Mouse (Mus musculus): Measurements from ENCODE around the gene Fbxo11.
"Not testable (repeated sequence)": the region's sequence is repeated elsewhere in the genome, so short reads cannot be mapped to it uniquely, and the experiment has no call there.

The Fbxo11 gene

GRCm38 (mm10) chr17:88014456-88014855 lies 50.6 kb downstream of the Fbxo11 start:
- DNase-seq (ENCODE audit: low spot score in 2 of 2): no peak

GRCm38 (mm10) chr17:88006956-88007355 lies 58.1 kb downstream of the Fbxo11 start:
- DNase-seq (ENCODE audit: low spot score in 2 of 2): no peak

GRCm38 (mm10) chr17:88004892-88005291 lies 60.2 kb downstream of the Fbxo11 start:
- DNase-seq (ENCODE audit: low spot score in 2 of 2): no peak

GRCm38 (mm10) chr17:87997808-87998207 lies 67.3 kb downstream of the Fbxo11 start:
- DNase-seq (ENCODE audit: low spot score in 2 of 2): no peak

- DNase-seq (ENCODE audit: low spot score in 2 of 2): no peak
Measured at GRCm38 (mm10) chr17:87993338-87993737, 71.8 kb downstream of the Fbxo11 start.

- DNase-seq (ENCODE audit: low spot score in 2 of 2): no peak
Measured at GRCm38 (mm10) chr17:87992154-87992553, 72.9 kb downstream of the Fbxo11 start.

GRCm38 (mm10) chr17:87987507-87987906 lies 77.6 kb downstream of the Fbxo11 start:
- DNase-seq (ENCODE audit: low spot score in 2 of 2): no peak

GRCm38 (mm10) chr17:87985916-87986315 lies 79.2 kb downstream of the Fbxo11 start:
- no peak for DNase-seq (ENCODE audit: low spot score in 2 of 2)

GRCm38 (mm10) chr17:87984440-87985214 lies 80.5 kb downstream of the Fbxo11 start:
- no peak for DNase-seq (ENCODE audit: low spot score in 2 of 2)

GRCm38 (mm10) chr17:87983313-87983712 lies 81.8 kb downstream of the Fbxo11 start:
- no peak for DNase-seq (ENCODE audit: low spot score in 2 of 2)

- no peak for DNase-seq (ENCODE audit: low spot score in 2 of 2)
Measured at GRCm38 (mm10) chr17:87982112-87982511, 83.0 kb downstream of the Fbxo11 start.

- not testable (repeated sequence) for DNase-seq (ENCODE audit: low spot score in 2 of 2)
Measured at GRCm38 (mm10) chr17:87979696-87980095, 85.4 kb downstream of the Fbxo11 start.

GRCm38 (mm10) chr17:87976927-87977326 lies 88.2 kb downstream of the Fbxo11 start:
- not testable (repeated sequence) for DNase-seq (ENCODE audit: low spot score in 2 of 2)

- DNase-seq (ENCODE audit: low spot score in 2 of 2): no peak
Measured at GRCm38 (mm10) chr17:87976154-87976806, 88.8 kb downstream of the Fbxo11 start.

- peak in 1 of 2 experiments; percentile 22 for DNase-seq (ENCODE audit: low spot score in 2 of 2)
Measured at GRCm38 (mm10) chr17:87975229-87975853, 89.8 kb downstream of the Fbxo11 start.

- DNase-seq (ENCODE audit: low spot score in 2 of 2): peak; percentile 68 to 77
Measured at GRCm38 (mm10) chr17:87974629-87975228, 90.4 kb downstream of the Fbxo11 start, which contains the start of gene Msh6. Gene Msh6 (plus strand): TSS chr17:87975062.

- DNase-seq (ENCODE audit: low spot score in 2 of 2): no peak
Measured at GRCm38 (mm10) chr17:87973261-87974167, 91.6 kb downstream of the Fbxo11 start.

- no peak for DNase-seq (ENCODE audit: low spot score in 2 of 2)
Measured at GRCm38 (mm10) chr17:87972856-87973255, 92.2 kb downstream of the Fbxo11 start.

- DNase-seq (ENCODE audit: low spot score in 2 of 2): not testable (repeated sequence)
Measured at GRCm38 (mm10) chr17:87971696-87972591, 93.1 kb downstream of the Fbxo11 start.

- not testable (repeated sequence) for DNase-seq (ENCODE audit: low spot score in 2 of 2)
Measured at GRCm38 (mm10) chr17:87968483-87968926, 96.6 kb downstream of the Fbxo11 start.
